Mouse (Mus musculus): ENCODE data around the gene Dctn5. TPM values are rescaled to one million over a fixed set of nuclear protein-coding genes. Genes with fewer than 3 reads are reported as not detected.
"Not testable (repeated sequence)": the region's sequence is repeated elsewhere in the genome, so short reads cannot be mapped to it uniquely, and the experiment has no call there.

Dctn5 gene
- 99.5 and 130 TPM in 2 replicates for polyA plus RNA-seq (2012; rRNA removed)

DNA sequence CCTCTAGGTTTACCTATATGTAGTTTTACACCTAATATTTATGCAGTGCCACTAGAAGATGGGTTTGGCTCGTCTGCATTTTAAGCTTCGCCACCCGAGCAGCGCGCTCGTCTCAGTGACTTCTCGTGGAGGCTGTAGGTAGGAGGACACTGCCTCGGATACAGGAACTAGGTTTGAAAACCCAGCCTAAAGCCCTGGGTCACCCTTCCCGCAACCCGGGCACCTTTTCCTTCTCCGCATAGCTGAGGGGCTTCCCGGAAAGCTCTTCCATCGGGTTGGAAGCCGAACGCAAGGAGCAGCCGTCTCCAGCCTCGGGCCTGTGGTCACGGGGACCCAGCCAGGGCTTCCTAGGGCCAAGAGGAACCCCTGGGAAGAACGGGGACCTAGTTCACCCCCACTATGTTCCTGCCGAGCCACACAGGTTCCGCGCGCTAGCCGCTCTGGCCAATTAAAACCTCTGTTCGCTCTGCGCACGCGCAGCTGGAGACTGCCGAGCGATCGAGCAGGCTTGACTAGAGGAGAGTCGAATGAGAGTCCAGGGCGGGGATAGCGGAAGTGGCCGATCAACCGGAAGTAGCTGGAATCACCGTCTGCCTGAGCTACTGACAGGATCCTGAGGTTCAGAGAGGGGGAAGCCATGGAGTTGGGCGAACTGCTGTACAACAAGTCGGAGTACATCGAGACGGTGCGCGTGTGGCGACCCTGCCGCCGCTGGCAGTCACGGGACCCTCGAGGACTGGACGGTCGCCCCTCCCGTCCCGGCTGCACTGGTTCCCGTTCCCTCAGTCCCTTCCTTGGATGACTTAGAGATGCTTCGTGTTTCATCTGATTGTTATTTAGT lies at the start of gene Dctn5, which contains the start of gene Palb2:
Gene Dctn5 (plus strand): TSS at position 545 of the 841 bp plus-strand sequence.
Gene Palb2 (minus strand): TSS at position 489 of the 841 bp plus-strand sequence.
- H3K4me1 ChIP-seq (replicated peaks; ENCODE audit: control insufficient read depth, insufficient read depth, low read length) = peaks cover 2% of the 10 kb centered on the region; the same call in 1 of the 2 replicates
- WGBS = under 1% methylated on average over 54 of the region's 54 CpGs
- no peaks in the 10 kb centered on the region for H3K27me3 ChIP-seq (ENCODE audit: control insufficient read depth, insufficient read depth, low read length)
- DNase-seq = peak; percentile 100
- H3K4me3 ChIP-seq (ENCODE audit: control insufficient read depth, insufficient read depth, low read length) = peak within 1 kb of the TSS; percentile 72
- TF ChIP-seq POLR2A (IDR thresholded peaks at IDR 0.05; ENCODE audit: control insufficient read depth, extremely low read depth, insufficient read depth, low read length, poor library complexity) = peak; percentile 82
- 0 out of 2 replicates have a peak, but pooled peaks have one; percentile 42 for TF ChIP-seq CTCF (IDR thresholded peaks at IDR 0.05; ENCODE audit: borderline replicate concordance, control insufficient read depth, extremely low read depth, insufficient read depth, low read length, poor library complexity)
- peaks cover 19% of the 10 kb centered on the region for H3K36me3 ChIP-seq (ENCODE audit: control insufficient read depth, insufficient read depth, low read length)
- no peak within 1 kb of the TSS for H3K27ac ChIP-seq (ENCODE audit: control insufficient read depth, insufficient read depth, low read length)

DNA sequence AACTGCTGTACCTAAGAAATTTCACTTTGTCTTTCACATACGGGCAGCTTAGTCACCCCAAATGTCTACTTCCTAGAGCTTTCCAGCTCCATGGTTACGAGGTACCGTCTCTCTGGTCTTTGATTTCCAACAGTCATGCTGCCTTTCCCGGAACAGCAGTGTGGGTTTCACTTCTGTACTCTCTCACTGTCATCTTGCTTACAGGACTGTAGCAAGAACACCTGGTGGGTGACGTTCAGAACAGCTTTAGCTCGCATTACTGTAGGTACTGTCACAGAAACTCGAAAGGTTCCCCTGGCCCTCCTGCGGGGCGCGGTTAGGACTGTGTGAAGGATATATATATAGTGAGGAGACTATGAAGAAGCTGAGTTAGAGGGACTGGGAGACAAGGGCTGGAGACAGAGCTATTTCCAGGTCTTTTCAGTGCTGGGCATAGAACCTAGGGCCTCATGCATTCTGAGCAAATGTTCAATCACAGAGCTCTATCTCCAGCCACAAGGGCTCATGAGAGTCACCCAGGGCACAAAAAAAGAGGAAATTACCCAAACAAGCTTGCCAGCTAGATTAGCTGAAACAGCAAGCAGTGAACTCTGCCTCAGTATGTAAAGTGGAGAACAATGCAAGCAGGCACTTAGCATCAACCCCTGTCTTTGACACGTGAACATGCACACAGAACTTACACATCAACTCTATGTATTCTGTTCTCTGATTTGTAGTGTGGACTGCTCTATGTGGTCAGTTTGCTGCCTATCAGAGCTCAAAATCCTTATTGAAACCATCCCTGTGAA lies 45.5 kb upstream of the Dctn5 start:
- Histone ChIP-seq H3K27ac (ENCODE audit: control insufficient read depth, insufficient read depth, low read length) (no peak overlapping the region), H3K27me3 (ENCODE audit: control insufficient read depth, insufficient read depth, low read length) (no peaks in the 10 kb centered on the region), H3K4me1 (replicated peaks; ENCODE audit: control insufficient read depth, insufficient read depth, low read length) (no peaks in the 10 kb centered on the region), H3K4me3 (ENCODE audit: control insufficient read depth, insufficient read depth, low read length) (no peak overlapping the region), H3K36me3 (ENCODE audit: control insufficient read depth, insufficient read depth, low read length) (peaks cover 61% of the 10 kb centered on the region)
- WGBS = 89% methylated on average over 11 of the region's 11 CpGs
- TF ChIP-seq CTCF (IDR thresholded peaks at IDR 0.05; ENCODE audit: borderline replicate concordance, control insufficient read depth, extremely low read depth, insufficient read depth, low read length, poor library complexity) (no peak), POLR2A (IDR thresholded peaks at IDR 0.05; ENCODE audit: control insufficient read depth, extremely low read depth, insufficient read depth, low read length, poor library complexity) (no peak)
- DNase-seq = no peak

DNA sequence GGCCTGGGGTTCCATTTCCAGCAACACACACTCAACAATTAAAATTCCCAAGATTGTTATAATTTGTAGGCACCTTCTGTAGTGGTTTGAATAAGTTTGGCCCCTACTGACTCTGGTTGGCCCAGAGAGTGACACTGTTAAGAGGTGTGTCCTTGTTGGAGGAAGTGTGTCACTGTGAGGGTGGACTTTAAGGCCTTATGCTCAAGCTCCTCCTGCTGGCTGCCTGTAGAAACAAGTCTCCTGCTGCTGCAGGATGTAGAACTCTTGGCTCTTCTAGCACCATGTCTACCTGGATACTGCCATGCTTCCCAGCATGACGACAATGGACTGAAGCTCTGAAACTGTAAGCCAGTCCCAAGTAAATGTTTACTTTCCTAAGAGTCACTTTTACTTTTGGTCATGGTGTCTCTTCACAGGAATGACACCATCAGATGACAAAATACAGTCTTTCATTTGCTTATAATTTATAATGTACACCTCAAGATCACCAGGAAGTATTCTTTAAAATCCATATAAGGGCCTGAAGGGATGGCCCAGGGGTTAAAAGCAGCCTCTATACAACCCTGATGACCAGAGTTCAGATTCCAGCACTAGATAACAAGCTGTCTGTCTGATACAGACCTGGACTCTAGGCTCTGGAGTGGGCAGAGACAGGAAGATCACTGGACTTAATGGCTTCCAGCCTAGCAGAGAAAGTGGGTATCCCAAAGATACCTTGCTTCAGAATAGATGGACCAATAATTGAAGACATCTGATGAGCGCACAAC lies 38.1 kb upstream of the Dctn5 start:
- no peak overlapping the region for H3K27ac ChIP-seq (ENCODE audit: control insufficient read depth, insufficient read depth, low read length)

DNA sequence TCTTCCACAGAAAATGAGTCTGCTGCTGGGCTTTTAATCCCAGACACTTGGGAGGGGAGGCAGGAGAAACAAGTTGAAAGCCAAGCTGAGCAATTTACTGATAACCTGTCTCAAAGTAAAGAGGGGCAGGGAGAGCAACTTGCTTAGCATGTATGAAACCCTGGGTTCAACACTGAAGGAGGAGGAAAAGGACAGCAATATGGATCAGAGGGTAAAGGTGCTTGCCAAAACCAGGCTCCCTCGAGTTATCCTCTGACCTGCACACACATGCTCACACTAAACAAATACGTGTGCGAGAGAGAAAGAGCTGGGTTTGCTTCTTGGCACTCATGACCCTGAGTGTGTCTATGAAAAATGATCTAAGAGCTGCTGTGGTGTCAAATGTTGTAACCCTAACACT lies 34.8 kb upstream of the Dctn5 start:
- peaks cover 31% of the 10 kb centered on the region for H3K36me3 ChIP-seq (ENCODE audit: control insufficient read depth, insufficient read depth, low read length)
- H3K27ac ChIP-seq (ENCODE audit: control insufficient read depth, insufficient read depth, low read length) = no peak overlapping the region
- no peak for DNase-seq
- WGBS = 96% methylated on average over 3 of the region's 3 CpGs
- no peak overlapping the region for H3K4me3 ChIP-seq (ENCODE audit: control insufficient read depth, insufficient read depth, low read length)
- no peaks in the 10 kb centered on the region for H3K27me3 ChIP-seq (ENCODE audit: control insufficient read depth, insufficient read depth, low read length)
- TF ChIP-seq POLR2A (IDR thresholded peaks at IDR 0.05; ENCODE audit: control insufficient read depth, extremely low read depth, insufficient read depth, low read length, poor library complexity) (no peak), CTCF (IDR thresholded peaks at IDR 0.05; ENCODE audit: borderline replicate concordance, control insufficient read depth, extremely low read depth, insufficient read depth, low read length, poor library complexity) (no peak)
- peaks cover 5% of the 10 kb centered on the region for H3K4me1 ChIP-seq (replicated peaks; ENCODE audit: control insufficient read depth, insufficient read depth, low read length)

More for the DNA sequence above, 38.1 kb upstream of the Dctn5 start:
- TF ChIP-seq CTCF (IDR thresholded peaks at IDR 0.05; ENCODE audit: borderline replicate concordance, control insufficient read depth, extremely low read depth, insufficient read depth, low read length, poor library complexity) (no peak), POLR2A (IDR thresholded peaks at IDR 0.05; ENCODE audit: control insufficient read depth, extremely low read depth, insufficient read depth, low read length, poor library complexity) (no peak)
- DNase-seq = no peak
- 95% methylated on average over 2 of the region's 2 CpGs for WGBS
- Histone ChIP-seq H3K4me3 (ENCODE audit: control insufficient read depth, insufficient read depth, low read length) (no peak overlapping the region), H3K36me3 (ENCODE audit: control insufficient read depth, insufficient read depth, low read length) (peaks cover 57% of the 10 kb centered on the region), H3K4me1 (replicated peaks; ENCODE audit: control insufficient read depth, insufficient read depth, low read length) (no peaks in the 10 kb centered on the region), H3K27me3 (ENCODE audit: control insufficient read depth, insufficient read depth, low read length) (no peaks in the 10 kb centered on the region)

DNA sequence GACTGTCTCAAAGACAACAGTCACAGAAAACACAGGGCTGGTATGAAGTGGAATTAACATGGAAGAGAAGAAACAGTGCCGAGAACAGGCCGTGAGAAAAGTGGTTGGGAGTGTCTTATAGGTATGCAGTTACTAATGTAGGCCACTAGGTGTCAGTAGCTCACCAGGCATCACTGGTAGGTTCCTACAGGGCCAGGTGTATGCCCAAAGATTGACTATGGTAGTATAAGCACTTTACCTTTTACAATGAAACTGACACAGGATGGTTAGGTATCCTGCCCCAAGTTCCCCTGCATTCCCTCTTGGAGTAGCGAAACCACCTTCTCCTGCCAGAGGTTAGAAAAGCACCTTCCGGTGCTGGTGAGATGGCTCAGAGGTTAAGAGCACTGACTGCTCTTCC lies 33.6 kb upstream of the Dctn5 start:
- Histone ChIP-seq H3K4me3 (ENCODE audit: control insufficient read depth, insufficient read depth, low read length) (no peak overlapping the region), H3K27ac (ENCODE audit: control insufficient read depth, insufficient read depth, low read length) (no peak overlapping the region), H3K36me3 (ENCODE audit: control insufficient read depth, insufficient read depth, low read length) (peaks cover 28% of the 10 kb centered on the region), H3K4me1 (replicated peaks; ENCODE audit: control insufficient read depth, insufficient read depth, low read length) (peaks cover 5% of the 10 kb centered on the region), H3K27me3 (ENCODE audit: control insufficient read depth, insufficient read depth, low read length) (no peaks in the 10 kb centered on the region)
- peak; percentile 55 for DNase-seq
- WGBS = 55% methylated on average over 4 of the region's 4 CpGs
- no peak for TF ChIP-seq CTCF (IDR thresholded peaks at IDR 0.05; ENCODE audit: borderline replicate concordance, control insufficient read depth, extremely low read depth, insufficient read depth, low read length, poor library complexity)
- no peak for TF ChIP-seq POLR2A (IDR thresholded peaks at IDR 0.05; ENCODE audit: control insufficient read depth, extremely low read depth, insufficient read depth, low read length, poor library complexity)

DNA sequence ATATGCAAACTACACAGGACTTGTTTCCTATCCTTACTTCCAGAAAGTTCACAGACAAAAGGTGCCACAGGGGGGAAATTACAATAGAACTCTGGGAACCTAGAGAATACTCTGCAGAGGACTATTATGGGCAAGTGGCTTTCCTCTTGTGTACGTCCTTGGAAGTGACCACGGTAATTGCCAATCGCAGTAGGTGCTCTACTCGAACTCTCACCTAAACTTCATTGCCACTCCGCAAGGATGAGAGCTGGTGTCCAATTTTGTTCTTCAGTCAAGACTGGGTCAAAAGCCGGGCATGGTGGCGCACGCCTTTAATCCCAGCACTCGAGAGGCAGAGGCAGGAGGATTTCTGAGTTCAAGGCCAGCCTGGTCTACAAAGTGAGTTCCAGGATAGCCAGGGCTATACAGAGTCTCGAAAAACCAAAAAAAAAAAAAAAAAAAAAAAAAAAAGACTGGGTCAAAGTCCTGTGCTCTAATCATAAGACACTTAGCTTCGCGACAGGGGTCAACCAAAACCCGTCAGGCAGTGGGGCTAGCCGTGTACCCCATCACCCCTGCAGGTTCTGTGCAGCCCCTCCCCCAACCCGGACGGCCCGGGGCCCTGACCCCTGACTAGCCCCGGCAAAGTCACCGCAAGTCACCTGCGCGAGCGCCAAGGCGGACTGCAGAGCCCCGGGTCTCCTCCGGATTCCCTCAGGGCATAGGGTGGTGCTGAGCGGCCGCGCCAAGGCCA lies 31.7 kb upstream of the Dctn5 start:
- H3K4me1 ChIP-seq (replicated peaks; ENCODE audit: control insufficient read depth, insufficient read depth, low read length); H3K27me3 ChIP-seq (ENCODE audit: control insufficient read depth, insufficient read depth, low read length); H3K27ac ChIP-seq (ENCODE audit: control insufficient read depth, insufficient read depth, low read length); H3K36me3 ChIP-seq (ENCODE audit: control insufficient read depth, insufficient read depth, low read length); DNase-seq: not testable (repeated sequence)
- peak overlapping the region; percentile 59 for H3K4me3 ChIP-seq (ENCODE audit: control insufficient read depth, insufficient read depth, low read length)
- WGBS = 4% methylated on average over 28 of the region's 28 CpGs
